Mouse (Mus musculus): ENCODE results near the gene Dnah14. TPM values are rescaled to one million over a fixed set of nuclear protein-coding genes. Genes with fewer than 3 reads are reported as not detected.

Gene Dnah14
- polyA plus RNA-seq, 1 experiment: 2.6 TPM

DNA sequence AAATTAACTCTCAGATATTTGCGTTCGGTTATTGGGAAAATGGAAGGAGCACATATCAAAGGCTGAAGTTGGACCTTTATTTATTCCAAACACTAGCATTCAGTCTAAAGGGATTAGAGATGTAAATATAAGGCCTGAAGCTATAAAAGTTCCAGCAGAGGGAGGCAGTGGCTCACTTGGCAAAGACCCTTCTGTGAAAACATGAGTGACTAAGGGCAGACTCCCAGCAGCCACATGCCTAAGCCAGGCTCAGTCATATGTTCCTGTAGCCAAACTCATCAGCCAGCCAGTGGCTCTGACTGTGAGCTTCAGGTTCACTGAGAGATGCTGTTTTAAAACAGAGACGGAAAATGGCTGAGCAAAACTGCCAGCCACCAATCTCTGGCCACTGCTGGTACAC lies 195.5 kb downstream of the Dnah14 start:
- no peak for DNase-seq (ENCODE audit: extremely low spot score in 1 of 2, low spot score in 1 of 2)

DNA sequence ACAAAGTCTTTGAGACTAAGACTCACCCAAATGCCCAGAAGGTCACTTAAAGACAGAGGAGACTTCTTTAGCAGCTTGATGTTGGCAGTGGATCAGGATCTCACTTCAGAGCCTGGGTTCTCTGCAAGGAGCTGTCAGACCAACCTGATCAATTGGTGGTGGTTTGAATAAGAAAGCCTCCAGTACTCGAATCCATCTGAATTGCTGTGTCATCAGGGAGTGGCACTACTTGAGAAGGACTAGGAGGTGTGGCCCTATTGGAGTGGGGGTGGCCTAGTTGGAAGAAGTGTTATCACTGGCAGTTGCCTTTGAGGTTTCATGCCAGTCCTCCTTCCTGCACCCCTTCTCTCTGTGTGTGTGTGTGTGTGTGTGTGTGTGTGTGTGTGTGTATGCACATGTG lies 200.2 kb downstream of the Dnah14 start:
- no peak for DNase-seq (ENCODE audit: extremely low spot score in 1 of 2, low spot score in 1 of 2)

DNA sequence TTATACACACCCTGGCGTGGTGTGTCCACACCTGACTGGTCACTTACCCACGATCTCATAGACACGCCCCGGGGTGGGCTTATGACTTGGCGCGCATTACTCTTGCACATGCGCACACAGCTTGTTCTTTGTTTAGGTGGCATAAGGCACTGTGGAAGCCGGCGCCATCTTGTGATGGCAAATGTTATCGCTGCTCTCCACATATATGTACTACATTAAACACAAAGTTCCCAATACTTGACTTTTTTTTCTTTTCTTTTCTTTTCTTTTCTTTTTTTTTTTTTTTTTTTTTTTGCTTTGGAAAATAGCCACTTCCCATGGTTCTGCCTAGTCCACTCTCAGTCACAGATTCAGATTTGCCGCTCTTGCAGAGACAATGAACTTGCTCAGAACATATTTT lies 206.2 kb downstream of the Dnah14 start:
- DNase-seq (ENCODE audit: extremely low spot score in 1 of 2, low spot score in 1 of 2): peak in 1 of 2 experiments; percentile 12

DNA sequence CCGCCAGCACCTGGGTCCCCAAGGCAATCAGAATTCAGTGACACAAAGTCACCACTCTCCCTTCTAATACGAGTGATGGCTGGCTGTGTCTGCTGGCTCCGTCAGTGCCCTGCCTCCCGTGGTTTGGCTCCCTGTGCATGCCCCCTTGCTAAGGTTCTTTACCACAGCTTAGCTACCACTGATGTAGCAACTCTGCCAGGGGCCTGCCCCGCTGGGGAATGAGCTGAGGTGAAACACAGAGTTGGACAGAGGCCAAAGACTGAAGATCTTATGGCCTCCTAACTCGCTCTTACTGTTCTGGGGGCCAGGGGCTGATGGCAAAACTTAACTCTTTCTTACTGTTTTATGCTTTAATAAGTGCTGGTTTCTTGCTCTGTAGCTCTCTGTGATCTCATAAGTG lies 213.6 kb downstream of the Dnah14 start:
- no peak for DNase-seq (ENCODE audit: extremely low spot score in 1 of 2, low spot score in 1 of 2)

DNA sequence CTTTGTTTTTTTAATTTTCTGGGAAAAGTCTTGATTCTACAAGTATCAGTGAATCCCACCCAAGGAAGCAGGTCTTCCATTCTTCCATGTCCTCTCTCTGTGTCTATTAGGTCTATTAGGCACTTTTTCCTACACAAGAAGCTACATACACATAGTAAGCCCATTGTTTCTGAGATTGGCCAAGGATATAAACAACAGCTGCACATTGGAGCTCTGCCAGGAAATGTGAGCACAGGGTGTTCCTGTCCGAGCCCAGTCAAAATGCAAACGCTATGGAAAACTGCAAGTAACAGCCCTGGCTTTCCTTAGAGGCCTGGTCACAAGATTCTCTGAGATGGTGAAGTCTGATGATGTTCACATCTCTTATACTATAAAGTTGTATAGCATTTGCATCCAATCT lies 217.2 kb downstream of the Dnah14 start:
- peak in 1 of 2 experiments; percentile 24 for DNase-seq (ENCODE audit: extremely low spot score in 1 of 2, low spot score in 1 of 2)

DNA sequence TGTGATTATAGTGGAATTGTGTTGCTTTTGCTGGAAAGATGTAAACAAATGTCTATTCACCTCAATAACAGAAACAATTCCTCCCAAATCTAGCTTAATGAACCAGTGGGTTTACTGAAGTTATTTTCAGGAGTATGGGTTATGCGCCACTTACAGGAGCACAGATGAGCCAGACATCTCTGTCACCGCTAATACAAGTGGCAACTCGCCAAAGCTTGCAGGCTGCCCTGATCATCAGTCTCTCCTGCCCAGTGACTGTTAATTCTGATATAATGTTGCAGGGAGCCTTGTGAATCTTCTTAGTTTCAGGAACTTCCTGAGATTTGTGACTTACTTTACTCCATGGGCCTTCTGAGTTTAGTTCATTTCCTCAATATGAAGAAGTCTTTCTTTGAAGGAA lies 223.6 kb downstream of the Dnah14 start:
- DNase-seq (ENCODE audit: extremely low spot score in 1 of 2, low spot score in 1 of 2): no peak

DNA sequence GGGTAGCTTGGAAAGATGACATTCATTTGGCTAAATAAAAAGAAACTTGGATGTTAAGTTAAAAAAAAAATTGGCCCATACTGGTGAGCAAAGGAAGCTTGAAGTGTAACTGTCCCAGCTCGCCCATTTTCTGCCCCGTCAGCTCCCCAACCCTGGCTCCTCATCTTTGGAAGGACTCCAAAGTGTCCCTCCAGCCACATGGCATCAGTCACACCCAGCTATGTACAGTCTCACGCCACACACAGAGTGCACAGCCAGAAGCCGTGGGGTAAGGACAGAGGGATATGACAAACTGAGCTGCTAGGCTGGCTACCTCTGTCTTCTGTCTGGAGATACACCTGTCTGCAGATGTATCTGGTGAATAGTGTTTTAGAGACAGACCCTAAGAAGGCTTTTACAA lies 224.3 kb downstream of the Dnah14 start:
- no peak for DNase-seq (ENCODE audit: extremely low spot score in 1 of 2, low spot score in 1 of 2)

DNA sequence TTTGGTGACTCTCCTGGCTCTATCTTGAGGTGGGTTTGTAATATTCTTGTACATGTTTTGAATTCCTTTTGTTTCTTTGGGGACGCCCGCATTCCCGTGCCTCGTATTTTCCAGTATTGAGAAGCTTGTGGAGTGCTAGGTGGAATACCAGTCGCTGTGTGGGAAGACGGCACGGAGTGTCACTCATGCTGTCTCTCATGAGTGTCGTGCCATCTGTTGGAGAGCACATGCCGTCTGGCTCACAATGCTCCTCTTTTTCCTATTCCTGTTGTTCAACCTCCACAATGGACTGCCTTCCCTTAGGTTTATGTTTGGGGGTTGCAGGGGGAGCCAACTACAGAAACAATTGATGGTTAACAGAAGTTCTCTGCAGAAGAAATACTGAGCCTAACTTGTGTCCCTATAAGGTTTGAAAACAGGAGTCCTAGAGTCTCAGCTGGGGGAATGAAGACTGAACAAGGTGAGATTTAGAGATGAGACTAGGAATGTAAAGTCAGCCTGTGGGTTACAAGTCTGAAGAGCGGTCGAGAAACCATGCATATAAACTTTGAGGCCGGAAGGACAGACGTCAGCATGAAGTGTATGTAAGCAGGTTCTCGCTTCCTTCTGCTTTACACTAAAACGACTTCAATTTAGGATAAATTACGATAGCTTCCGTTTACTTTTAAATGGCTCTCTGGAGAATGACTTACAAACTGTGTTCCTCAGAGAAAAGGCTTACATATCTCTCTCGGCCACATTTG lies 235.3 kb downstream of the Dnah14 start:
- DNase-seq (ENCODE audit: extremely low spot score in 1 of 2, low spot score in 1 of 2): peak in 1 of 2 experiments; percentile 41

DNA sequence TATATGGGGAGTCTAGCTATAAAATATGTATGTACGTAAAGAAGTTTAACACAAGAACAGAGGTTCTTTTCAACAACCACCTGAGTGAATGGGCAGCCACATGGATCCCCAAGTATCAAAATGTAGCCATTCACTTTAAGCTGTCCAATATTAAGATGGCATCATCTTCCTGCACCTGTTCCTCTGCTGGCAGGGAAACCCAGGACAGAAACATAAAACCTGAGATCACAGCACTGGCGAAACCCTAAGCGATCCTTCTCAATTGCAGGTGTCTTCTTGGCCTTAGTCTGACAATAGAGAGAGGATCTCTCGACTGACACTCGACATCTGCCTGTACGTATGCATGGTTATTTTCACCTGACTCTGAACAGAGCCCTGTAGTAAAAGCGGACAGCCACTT lies 250.4 kb downstream of the Dnah14 start:
- no peak for DNase-seq (ENCODE audit: extremely low spot score in 1 of 2, low spot score in 1 of 2)

DNA sequence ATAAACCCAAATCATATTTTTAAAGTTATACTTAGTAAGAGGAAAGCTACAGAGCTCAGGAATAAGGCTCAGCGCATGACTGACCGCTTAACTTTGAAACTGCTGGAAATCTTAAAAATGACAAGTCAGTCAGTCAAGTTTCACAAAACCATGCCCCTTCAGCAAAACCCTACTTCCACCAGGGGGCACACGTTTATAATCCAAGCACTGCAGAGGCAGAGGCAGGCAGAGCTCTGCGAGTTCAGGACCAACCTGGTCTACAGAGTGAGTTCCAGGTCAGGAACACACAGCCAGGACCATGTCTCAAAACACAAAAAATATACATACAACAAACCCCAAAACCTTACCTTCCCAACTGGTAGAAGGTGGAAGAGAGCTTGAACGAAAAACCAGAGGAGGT lies 252.0 kb downstream of the Dnah14 start:
- DNase-seq (ENCODE audit: extremely low spot score in 1 of 2, low spot score in 1 of 2): no peak

DNA sequence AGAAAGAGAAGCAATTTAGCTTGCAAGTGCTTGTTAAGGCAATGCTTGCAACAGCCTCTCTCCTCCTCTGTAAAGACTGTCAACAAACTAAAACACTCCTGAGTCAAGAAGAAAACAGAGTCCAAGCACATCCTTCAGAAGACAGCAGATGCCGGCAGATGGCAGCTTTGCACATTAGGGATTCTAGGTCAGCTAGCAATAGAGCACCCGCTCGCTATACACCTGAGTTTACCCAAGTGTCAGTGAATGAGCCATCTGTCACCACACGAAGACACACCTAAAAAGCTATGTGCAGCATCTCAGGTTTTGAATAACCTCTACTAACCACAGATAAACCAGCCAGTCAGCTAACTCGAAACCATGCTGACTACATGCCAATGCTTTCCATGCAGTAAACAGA lies 256.4 kb downstream of the Dnah14 start:
- DNase-seq (ENCODE audit: extremely low spot score in 1 of 2, low spot score in 1 of 2): peak in 1 of 2 experiments; percentile 36

DNA sequence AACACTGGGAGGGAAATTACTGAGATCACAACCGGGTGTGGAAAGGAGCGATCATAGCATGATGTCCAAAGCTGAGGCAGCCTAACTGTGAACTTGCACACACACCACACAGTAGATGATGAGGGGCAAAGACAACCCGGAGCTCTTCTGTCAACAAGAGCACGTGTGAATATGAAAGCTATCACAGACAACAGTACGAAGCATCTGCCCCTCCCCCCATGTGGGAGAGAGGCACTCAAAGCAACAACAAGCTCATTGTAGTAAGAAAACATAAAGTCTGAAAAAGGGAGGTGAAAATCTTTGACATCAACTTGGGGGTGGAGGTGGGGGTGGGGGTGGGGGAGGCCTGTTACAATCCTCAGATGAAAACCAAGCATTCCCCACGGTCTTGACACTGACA lies 256.8 kb downstream of the Dnah14 start:
- no peak for DNase-seq (ENCODE audit: extremely low spot score in 1 of 2, low spot score in 1 of 2)

DNA sequence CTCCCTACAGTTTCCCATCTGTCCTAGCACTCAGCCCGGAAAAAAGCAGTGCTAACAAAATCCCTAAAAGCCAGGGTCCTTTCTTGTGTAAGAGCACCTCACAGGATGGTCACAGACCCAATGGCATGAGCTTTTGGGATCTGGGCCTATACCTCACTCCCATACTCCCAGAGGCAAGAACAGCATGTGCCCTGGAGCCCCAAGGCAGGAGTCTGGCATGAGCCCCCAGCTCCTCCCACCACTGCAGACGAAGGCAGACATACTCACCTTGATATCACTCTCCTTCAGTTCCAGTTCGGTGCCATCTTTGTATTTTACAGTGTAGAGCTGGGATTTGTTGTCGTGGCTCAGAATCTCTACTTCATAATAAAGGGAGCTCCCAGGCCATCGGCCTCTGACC lies 261.8 kb downstream of the Dnah14 start:
- no peak for DNase-seq (ENCODE audit: extremely low spot score in 1 of 2, low spot score in 1 of 2)

DNA sequence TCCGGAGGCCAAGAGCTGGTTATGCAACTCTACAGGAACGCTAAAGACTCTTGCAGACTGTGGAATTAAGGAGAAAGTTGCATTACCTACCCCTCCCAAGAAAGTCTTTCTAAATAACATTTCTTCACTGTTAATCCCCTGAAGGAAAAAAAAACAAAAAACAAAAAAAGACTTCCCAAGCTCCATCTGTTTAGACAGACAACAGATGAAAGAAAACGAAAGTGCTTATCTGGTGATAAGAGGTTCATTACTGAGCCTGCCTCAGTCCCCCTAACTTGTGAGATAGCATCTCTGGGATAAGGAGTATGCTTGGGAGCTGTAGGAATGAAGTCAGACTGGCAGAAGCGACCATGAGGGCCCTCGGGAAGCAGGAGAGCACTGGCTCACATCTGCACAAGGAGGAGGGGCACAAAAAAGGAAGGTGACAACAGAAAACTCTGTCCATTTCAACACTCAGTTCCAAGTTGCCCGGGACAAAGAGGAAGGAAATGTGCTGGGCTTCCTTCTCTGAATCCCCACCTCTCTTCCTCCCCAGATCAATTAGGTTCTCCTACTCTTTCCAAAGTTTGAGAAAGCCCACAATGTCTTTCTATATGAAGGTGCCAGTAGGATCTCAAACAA lies 263.5 kb downstream of the Dnah14 start:
- DNase-seq (ENCODE audit: extremely low spot score in 1 of 2, low spot score in 1 of 2): no peak

DNA sequence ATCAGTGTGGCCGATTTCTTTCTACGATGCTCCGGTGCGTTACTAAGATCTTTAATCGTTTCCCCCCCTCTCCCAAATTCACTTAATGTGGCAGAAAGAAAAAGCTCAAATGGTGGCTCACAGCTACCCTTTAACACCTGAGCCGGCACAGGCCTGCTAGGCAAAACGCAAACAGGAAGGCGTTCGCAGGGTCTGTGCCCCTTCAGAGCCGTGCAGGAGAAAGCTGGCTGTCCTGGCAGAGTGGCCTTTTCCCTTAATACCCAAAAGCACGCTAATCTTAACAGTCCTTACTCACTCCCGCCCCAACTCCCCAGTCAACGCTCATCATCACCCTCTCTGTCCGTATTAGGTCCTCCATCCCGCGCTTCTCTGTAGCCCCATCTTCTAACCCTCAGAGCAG lies 265.0 kb downstream of the Dnah14 start:
- no peak for DNase-seq (ENCODE audit: extremely low spot score in 1 of 2, low spot score in 1 of 2)

DNA sequence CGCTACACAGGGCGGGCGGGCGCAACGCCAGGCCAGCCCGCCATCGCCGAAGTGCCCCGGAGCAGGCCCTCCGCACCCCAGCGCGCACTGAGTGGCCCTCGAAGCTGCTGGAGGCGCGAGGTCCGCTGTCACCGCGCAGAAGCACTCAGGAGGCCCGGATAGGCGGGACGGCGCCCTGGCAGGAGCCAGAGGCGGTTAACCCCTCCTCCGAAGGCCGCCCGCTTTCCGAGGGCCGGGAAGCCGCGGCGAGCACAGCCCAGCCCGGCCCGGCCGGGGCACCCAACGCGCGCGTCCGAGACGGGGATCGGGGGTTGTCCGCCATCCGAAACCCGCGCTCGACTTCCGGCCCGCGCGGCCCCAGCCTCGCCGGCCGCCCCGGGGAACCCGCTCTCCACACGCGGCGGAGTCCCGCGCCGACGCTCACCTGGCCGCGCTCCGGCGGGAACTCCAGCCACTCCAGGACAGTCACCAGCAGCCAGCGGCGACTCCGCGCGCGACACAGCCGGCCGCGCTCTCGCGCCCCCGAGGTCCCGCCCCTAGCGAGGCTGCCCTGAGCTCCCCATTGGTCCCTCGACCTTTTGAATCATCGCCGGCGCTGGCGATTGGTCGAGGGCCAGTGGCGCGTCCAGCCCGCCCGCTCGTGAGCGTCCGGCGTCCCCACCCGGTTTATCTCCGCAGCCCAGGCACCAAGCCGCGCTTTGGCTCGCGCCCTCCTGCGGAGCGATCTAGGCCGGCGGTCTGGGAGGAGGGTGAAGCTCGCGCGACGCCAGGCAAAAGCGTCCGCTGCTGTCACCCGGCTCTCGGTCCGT lies 265.7 kb downstream of the Dnah14 start:
- DNase-seq (ENCODE audit: extremely low spot score in 1 of 2, low spot score in 1 of 2): peak; percentile 86 to 96

DNA sequence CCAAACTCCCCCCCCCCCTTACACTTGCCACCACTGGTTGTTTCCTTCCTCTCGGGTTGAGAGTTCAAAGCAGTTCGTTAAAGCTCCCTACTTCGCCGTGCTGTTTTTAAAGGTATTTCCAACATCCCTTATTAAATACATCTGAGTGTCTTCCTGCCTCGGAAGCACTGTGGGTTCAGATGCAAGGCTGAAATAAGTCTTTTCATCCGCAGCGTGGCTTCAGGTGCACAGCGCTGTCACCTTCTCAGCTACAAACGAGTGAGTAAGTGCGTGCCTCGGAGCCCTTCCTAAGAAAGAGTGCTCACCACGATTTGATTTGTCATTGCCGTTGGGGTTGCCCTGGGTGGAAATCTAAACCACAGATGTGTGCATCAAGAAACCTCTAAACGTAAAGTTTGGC lies 266.4 kb downstream of the Dnah14 start, which contains the start of gene Lbr:
Gene Lbr (minus strand): TSS at position 266 of the 400 bp plus-strand sequence.
- DNase-seq (ENCODE audit: extremely low spot score in 1 of 2, low spot score in 1 of 2): peak in 1 of 2 experiments; percentile 15

DNA sequence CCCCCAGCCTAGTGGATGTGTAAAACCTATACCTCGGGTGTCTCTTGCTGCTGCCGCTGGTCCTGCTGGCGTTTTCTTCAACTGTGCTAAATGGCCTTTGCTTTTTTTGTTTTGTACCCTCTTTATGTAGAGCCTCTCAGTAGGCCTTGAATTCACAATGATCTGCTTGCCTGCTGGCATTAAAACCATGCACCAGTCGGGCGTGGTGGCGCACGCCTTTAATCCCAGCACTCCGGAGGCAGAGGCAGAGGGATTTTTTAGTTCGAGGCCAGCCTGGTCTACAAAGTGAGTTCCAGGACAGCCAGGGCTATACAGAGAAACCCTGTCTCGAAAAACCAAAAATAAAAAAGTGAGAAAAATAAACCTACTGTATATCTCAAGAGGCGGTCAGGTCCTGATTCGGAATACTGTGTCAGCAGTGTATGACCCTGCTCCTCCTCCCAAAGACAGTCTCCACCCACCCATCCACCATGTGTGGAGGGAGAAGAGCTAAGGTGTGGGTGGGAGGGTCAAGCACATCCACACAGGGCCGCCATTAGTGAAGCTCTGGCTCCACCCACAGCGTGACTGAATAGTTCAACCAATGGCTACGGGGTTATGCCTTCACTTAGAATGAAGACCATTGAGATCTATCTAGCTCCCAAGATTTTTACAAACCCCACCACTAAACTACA lies 268.7 kb downstream of the Dnah14 start:
- DNase-seq (ENCODE audit: extremely low spot score in 1 of 2, low spot score in 1 of 2): no peak

DNA sequence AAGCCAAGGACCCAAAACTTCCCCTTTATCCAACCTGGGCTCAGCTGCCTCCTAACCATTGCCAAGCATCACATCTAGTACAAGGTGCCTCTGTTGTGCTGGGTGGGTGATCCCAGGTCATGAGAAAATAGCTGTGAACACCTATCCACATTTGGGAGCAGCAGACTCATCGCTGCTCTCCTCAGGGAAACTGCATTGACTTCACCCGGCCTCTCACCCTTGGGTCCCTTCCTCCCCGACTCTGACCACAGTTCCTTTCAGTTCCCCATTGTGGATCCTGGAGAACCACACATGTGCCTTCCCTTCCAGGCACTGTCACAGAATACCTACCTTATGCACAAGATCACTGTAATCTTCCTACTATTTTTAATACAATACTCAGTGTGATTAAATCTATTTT lies 269.4 kb downstream of the Dnah14 start:
- DNase-seq (ENCODE audit: extremely low spot score in 1 of 2, low spot score in 1 of 2): no peak

DNA sequence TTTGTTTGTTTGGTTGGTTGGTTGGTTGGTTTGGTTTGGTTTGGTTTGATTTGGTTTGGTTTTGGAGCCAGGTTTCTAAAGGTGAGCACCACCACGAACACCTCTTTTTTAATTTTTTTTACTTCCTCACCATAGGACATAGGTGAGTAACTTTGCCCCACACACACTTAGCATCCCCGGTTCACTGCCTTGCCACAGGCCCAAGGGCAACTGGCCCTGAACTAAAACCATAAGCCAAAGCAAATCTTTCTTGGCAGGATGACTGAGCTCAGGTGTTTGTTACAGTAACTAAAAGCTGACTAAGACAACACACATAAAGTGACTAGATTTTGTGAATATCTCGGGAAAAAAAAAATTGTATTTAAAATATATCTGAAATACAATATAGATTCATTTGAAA lies 271.0 kb downstream of the Dnah14 start:
- DNase-seq (ENCODE audit: extremely low spot score in 1 of 2, low spot score in 1 of 2): no peak

DNA sequence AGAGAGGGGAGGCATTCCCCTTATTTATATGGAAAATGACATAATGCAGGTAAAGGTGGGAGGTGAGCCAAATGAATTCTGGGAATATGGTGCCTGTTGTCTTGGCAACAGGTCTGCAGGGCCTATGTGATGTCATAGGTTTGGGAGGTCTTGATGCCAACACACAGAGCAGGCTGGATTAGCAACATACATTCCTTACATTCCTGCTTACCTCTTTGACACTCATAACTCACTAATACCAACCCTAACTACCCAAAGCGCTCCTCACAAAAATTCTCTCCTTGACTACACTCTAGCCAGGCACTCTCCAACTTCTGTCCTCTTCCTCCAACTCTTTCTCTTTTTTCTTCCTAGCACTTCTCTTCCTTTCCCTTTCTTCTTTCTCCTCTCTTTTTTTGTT lies 271.9 kb downstream of the Dnah14 start:
- no peak for DNase-seq (ENCODE audit: extremely low spot score in 1 of 2, low spot score in 1 of 2)

All from frontal cortex, adult 2 months (tissue).